Mouse (Mus musculus) midbrain, embryonic 11.5 days (tissue): ENCODE results near the gene Susd1. TPM values are rescaled to one million over a fixed set of nuclear protein-coding genes. Genes with fewer than 3 reads are reported as not detected.

Source experiments
- ATAC-seq: fragments of 200-750 bp; cut with Nextera tagmentation; 2 replicates; pipeline ENCODE4 v1.8.0; 2017; ENCODE audit warnings: moderate TSS enrichment, moderate library complexity; ENCODE audit not compliant: low FRiP score
- DNase-seq: peaks from one replicate; pipeline ENCODE4 v3.0.0; 2015; ENCODE audit warnings: low spot score; ENCODE audit errors: missing footprints
- H3K27ac ChIP-seq: fragments of 300-500 bp; sonication (generic); 2 replicates; pipeline ENCODE4 v1.5.1; 2014; ENCODE audit warnings: low read depth, low read length
- H3K27me3 ChIP-seq: fragments of 300-500 bp; sonication (generic); 2 replicates; pipeline ENCODE4 v1.6.1; 2014; ENCODE audit warnings: mild to moderate bottlenecking, low read length, moderate library complexity, mixed read lengths; ENCODE audit not compliant: control insufficient read depth, insufficient read depth
- H3K36me3 ChIP-seq: fragments of 300-500 bp; sonication (generic); 2 replicates; pipeline ENCODE4 v1.6.1; 2014; ENCODE audit warnings: mild to moderate bottlenecking, low read length, moderate library complexity, mixed read lengths; ENCODE audit not compliant: control insufficient read depth, insufficient read depth
- H3K4me1 ChIP-seq: fragments of 300-500 bp; sonication (generic); 2 replicates; pipeline ENCODE4 v1.6.1; 2014; ENCODE audit warnings: low read length; ENCODE audit not compliant: control insufficient read depth, insufficient read depth
- H3K4me2 ChIP-seq: fragments of 300-500 bp; sonication (generic); 2 replicates; pipeline ENCODE4 v1.6.1; 2014; ENCODE audit warnings: mild to moderate bottlenecking, moderate library complexity
- H3K4me3 ChIP-seq: fragments of 300-500 bp; sonication (generic); 2 replicates; pipeline ENCODE4 v1.5.1; 2014; ENCODE audit warnings: low read depth, low read length
- H3K9ac ChIP-seq: fragments of 300-500 bp; sonication (generic); 2 replicates; pipeline ENCODE4 v1.6.1; 2014; ENCODE audit warnings: low read length
- H3K9me3 ChIP-seq: fragments of 300-500 bp; sonication (generic); 2 replicates; pipeline ENCODE4 v1.6.1; 2016; ENCODE audit warnings: low read length; ENCODE audit not compliant: control insufficient read depth
- WGBS: fragments of 180-500 bp; shearing (Covaris S2); extraction: QIAGEN DNeasy Blood & Tissue Kit; methylation state at CpG from one replicate; pipeline ENCODE4 v1.1.7; 2014; 5-methylcytosine and 5-hydroxymethylcytosine counted together
- polyA plus RNA-seq: library from polyadenylated mRNA; unstranded; fragments of >200 nt; fragmentation: Nextera tagmentation; extraction: Ambion mirVana; gene quantifications from 2 replicates; pipeline ENCODE4 v1.2.1, GENCODE M21; 2014

The Susd1 gene
- polyA plus RNA-seq, 1 experiment from 2014 or later = 1.0 TPM

- ATAC-seq (no peak), DNase-seq (no peak)
- no peak overlapping the region for H3K4me3 ChIP-seq
- no peaks in the 10 kb centered on the region for H3K9me3 ChIP-seq
- no peak overlapping the region for H3K9ac ChIP-seq
- no peaks in the 10 kb centered on the region for H3K36me3 ChIP-seq
- H3K4me2 ChIP-seq = no peak overlapping the region
- 83% methylated on average over 9 of the region's 9 CpGs for WGBS
- H3K27me3 ChIP-seq = no peaks in the 10 kb centered on the region
- H3K4me1 ChIP-seq = peaks cover 2% of the 10 kb centered on the region; the same call in 1 of the 2 replicates
- H3K27ac ChIP-seq = no peak overlapping the region
These were observed 102.6 kb downstream of the Susd1 start for GRCm38 (mm10) chr4:59335616-59336438.

- Histone ChIP-seq H3K36me3 (no peaks in the 10 kb centered on the region), H3K27ac (no peak overlapping the region), H3K4me1 (peaks cover 2% of the 10 kb centered on the region; the same call in 1 of the 2 replicates), H3K4me2 (no peak overlapping the region), H3K27me3 (no peaks in the 10 kb centered on the region), H3K9me3 (no peaks in the 10 kb centered on the region), H3K9ac (no peak overlapping the region), H3K4me3 (no peak overlapping the region)
- ATAC-seq (no peak), DNase-seq (no peak)
- WGBS = 38% methylated on average over 7 of the region's 7 CpGs
These were observed 103.3 kb downstream of the Susd1 start for GRCm38 (mm10) chr4:59335101-59335500.

- Histone ChIP-seq H3K4me1 (peaks cover 2% of the 10 kb centered on the region; the same call in 1 of the 2 replicates), H3K27ac (no peak overlapping the region), H3K4me2 (no peak overlapping the region), H3K4me3 (no peak overlapping the region), H3K36me3 (no peaks in the 10 kb centered on the region), H3K27me3 (no peaks in the 10 kb centered on the region), H3K9ac (no peak overlapping the region), H3K9me3 (no peaks in the 10 kb centered on the region)
- WGBS = 95% methylated on average over 4 of the region's 4 CpGs
- no peak for ATAC-seq
- no peak for DNase-seq
These were observed 104.2 kb downstream of the Susd1 start for GRCm38 (mm10) chr4:59334236-59334635.

DNA sequence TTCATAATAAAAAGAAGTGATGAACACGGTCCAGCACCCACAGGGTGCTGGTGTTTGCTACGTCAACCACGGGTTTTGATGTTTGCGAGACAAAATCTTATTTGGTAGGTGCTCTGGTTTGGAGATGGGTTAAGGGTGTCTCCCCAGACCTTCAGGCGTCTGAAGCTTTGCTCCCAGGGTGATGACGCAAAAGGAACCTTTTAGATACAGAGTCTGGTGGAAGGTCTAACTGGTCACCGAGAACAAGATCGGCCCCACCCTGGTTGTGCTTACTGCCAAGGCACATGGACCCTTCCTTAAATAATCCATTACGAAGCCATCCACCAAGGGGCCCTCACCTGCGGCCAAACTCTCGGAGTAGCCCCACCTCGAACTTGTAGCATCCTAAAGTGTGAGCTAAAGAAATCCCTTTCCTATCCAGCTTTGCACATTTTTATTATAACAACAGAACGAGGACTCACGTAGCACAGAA lies 105.0 kb downstream of the Susd1 start:
- 93% methylated on average over 14 of the region's 14 CpGs for WGBS
- Histone ChIP-seq H3K36me3 (no peaks in the 10 kb centered on the region), H3K4me2 (no peak overlapping the region), H3K4me1 (peaks cover 2% of the 10 kb centered on the region; the same call in 1 of the 2 replicates), H3K27ac (no peak overlapping the region), H3K4me3 (no peak overlapping the region), H3K9me3 (no peaks in the 10 kb centered on the region), H3K9ac (no peak overlapping the region), H3K27me3 (no peaks in the 10 kb centered on the region)
- DNase-seq (no peak), ATAC-seq (no peak)

DNA sequence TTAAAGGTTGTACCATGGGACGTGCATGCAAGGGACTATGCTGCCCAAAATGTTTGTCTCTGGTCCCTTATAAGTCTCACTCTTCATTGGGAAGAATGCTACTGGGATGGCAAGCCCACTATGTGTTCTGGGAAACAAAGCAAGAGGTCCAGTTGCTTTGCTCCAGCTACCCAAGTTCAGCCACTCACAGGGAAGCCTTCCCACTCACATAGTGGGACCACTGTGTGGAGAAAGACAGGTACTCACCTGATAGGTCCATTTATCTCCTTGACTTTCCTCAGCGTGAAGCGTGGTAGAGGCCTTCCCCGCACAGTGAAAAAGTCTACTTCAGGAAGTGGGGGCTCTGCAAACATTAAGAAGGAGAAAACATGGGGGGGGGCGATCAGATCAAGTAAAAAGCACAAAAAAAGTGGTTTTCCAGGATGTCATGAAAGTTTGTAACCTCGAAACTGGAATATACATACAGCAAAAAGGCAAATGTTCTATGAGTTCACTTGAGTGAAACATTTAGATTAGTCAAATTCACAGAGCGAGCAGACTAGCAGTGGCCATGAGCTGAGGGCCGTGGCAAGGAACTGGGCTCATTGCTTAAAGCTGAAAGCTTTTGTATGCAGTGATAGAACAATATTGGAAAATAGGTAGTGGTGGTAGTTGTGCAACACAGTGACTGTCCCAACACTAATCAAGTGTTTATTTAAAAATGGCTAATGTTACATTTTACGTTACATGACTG lies 105.6 kb downstream of the Susd1 start:
- ATAC-seq (no peak), DNase-seq (no peak)
- Histone ChIP-seq H3K27me3 (no peaks in the 10 kb centered on the region), H3K4me3 (no peak overlapping the region), H3K36me3 (no peaks in the 10 kb centered on the region), H3K4me1 (peaks cover 2% of the 10 kb centered on the region; the same call in 1 of the 2 replicates), H3K9ac (no peak overlapping the region), H3K27ac (no peak overlapping the region), H3K4me2 (no peak overlapping the region), H3K9me3 (no peaks in the 10 kb centered on the region)
- 94% methylated on average over 9 of the region's 9 CpGs for WGBS

- Histone ChIP-seq H3K9me3 (no peaks in the 10 kb centered on the region), H3K4me1 (peaks cover 2% of the 10 kb centered on the region; the same call in 1 of the 2 replicates), H3K4me2 (no peak overlapping the region), H3K36me3 (no peaks in the 10 kb centered on the region), H3K9ac (no peak overlapping the region), H3K4me3 (no peak overlapping the region), H3K27ac (no peak overlapping the region), H3K27me3 (no peaks in the 10 kb centered on the region)
- DNase-seq (no peak), ATAC-seq (no peak)
- WGBS = 73% methylated on average over 5 of the region's 5 CpGs
These were observed 106.3 kb downstream of the Susd1 start for GRCm38 (mm10) chr4:59332089-59332488.

GRCm38 (mm10) chr4:59331633-59332032 lies 106.8 kb downstream of the Susd1 start:
- H3K27me3 ChIP-seq = no peaks in the 10 kb centered on the region
- no peak overlapping the region for H3K4me3 ChIP-seq
- no peaks in the 10 kb centered on the region for H3K36me3 ChIP-seq
- no peaks in the 10 kb centered on the region for H3K9me3 ChIP-seq
- H3K27ac ChIP-seq = no peak overlapping the region
- no peak for DNase-seq
- no peak for ATAC-seq
- peaks cover 2% of the 10 kb centered on the region; the same call in 1 of the 2 replicates for H3K4me1 ChIP-seq
- 71% methylated on average over 9 of the region's 9 CpGs for WGBS
- no peak overlapping the region for H3K4me2 ChIP-seq
- H3K9ac ChIP-seq = no peak overlapping the region

DNA sequence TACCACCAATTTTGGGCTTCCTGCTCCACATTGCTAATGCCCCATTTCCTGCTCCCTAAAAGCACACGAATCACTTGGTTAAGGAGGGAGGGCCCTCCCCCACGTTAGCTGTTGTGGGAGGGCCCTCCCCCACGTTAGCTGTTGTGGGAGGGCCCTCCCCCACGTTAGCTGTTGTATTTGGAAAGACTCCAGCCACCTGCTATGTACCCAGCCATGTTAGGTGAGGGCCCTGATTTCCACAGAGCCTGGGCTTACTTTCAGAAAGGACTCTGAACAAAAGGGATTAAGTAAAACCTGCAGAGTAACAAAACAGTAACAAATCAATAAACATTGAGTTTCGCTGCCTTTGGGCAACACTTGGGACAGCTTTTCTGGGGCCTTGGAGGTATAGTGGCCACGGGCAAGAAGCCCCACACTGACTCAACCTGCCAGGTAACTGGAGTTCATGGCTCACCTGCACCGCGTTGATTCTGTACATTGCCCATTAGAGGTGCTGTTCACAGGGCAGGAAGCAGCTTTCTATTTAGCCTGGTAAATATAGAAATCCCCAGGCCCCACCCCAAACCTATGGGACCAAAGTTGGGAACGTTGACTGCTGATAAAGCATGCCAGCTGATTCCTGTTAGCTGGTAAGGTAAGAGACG lies 107.3 kb downstream of the Susd1 start:
- 37% methylated on average over 10 of the region's 10 CpGs for WGBS
- ATAC-seq = no peak

More for the DNA sequence above, 107.3 kb downstream of the Susd1 start:
- H3K9me3 ChIP-seq = no peaks in the 10 kb centered on the region
- peaks cover 2% of the 10 kb centered on the region; the same call in 1 of the 2 replicates for H3K4me1 ChIP-seq
- H3K27ac ChIP-seq = no peak overlapping the region
- no peaks in the 10 kb centered on the region for H3K36me3 ChIP-seq
- no peak overlapping the region for H3K4me3 ChIP-seq
- no peak overlapping the region for H3K4me2 ChIP-seq
- H3K27me3 ChIP-seq = no peaks in the 10 kb centered on the region
- no peak overlapping the region for H3K9ac ChIP-seq
- DNase-seq = no peak
